Mouse (Mus musculus): ENCODE measurements around the gene Slc7a11.
A peak's percentile ranks its signal among the peaks of the same experiment; 100 is the strongest.

Gene Slc7a11

DNA sequence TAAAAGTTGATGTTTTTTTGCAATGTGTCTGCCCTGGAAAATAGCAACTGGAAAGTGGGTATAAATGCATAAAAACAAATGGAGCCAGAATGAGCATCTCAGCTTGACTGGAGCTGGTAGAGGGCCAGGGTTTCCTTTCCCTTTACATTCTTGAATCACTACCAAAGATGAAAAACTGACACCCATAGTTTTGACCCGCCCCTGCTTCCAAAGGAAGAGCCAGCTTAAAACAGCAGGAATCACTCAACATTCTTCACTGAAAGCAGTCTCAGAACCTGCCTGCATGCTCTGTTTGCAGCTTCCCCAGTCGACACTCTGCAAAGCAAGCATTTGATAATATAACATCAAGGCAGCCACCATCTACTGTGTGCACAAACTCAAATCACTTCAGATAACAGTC, 496.6 kb downstream of the Slc7a11 start:
- peak; percentile 58 for DNase-seq

DNA sequence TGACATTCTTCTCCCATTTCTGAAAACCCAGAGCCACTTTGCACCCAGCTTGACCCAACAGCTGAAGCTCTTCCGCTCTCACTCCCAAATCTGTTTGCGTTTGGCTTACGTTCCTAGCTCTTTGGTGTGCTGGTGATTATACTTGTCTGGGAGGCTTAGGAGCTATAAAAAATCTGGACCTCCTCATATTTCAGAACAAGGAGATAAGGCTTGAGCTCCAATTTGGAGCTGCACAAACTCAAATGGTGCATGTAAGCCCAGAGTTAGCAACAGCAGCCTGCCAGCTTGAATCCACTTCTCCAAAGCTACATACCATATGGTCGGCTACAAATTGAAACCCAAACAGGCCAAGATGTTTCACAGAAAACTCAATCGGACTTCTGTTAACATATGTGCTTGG, 498.6 kb downstream of the Slc7a11 start:
- DNase-seq: peak; percentile 76

GRCm38 (mm10) chr3:49937611-49938010, 505.8 kb downstream of the Slc7a11 start:
- no peak for DNase-seq

DNA sequence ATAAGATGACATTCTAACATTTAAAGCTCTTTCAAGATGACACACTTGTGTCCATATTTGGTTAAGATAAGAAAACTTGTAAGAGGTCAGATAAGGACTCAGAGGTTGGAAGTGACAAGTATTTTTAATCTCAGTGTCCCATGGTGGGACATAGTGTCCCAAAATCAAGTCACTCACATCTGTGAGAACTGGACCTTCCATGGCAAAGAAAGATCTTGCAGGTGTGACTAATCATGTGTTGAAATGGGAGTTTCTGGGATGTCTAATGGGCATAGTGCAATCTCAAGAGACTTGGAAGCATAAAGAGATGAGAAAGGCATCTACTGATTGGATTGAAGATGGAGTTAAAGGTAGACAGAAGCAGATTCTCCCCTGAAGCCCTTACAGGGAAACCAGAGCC, 513.9 kb downstream of the Slc7a11 start:
- no peak for DNase-seq

DNA sequence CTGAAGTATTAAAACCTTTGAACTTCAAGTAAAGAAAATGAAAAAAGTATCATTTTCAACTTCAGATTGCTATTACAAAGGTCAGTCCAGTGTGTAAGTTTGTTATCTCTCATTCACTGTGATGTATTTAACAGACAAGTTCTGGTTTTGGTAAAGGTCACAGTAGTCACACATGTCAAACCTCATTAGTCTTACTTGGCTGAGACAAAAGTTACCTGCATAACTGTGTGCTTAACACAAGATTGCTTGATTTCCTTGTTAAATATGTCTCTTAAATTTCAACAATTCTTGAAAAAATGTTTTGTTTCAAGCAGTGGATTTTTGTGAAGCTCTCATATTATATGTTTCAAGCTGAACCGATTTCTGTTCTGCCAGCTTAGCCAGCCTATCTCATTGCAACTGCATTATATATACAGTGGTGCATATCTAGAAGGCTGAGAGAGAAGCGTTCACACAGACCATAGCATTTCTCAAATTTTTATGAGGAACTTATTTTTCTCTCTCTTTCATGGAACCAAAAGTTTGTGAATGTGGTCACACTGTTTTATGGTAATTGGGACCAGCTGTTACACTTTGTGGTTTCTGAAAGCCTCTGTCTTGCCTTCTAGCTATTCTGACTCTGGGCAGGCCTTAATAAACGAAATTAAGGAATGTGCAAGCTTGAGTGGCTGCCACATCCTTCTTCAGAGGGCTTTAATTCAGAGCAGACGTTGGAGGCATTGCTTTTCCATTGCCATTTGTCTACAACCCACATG, 514.7 kb downstream of the Slc7a11 start:
- DNase-seq: peak; percentile 8

DNA sequence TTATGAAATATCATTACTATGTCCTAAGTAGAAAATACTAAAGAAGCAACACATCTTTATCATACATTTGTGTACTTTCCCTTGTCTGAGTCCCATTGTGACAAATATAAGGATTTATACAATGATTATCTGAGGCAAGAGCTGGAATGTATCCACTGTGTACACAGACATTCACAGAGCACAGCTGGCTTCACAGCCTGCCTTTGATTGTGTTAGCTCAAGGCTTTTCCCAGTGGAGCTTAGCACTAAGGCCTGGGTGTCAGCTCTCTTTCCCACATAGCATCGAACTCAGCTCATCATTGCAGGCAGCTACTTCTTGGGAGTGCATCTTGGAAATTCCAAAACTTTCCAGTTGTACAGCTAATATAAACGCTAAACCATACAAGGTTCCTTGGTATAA, 529.5 kb downstream of the Slc7a11 start:
- DNase-seq: peak; percentile 6

- DNase-seq: no peak
Measured at GRCm38 (mm10) chr3:49910922-49911321, 532.5 kb downstream of the Slc7a11 start.

DNA sequence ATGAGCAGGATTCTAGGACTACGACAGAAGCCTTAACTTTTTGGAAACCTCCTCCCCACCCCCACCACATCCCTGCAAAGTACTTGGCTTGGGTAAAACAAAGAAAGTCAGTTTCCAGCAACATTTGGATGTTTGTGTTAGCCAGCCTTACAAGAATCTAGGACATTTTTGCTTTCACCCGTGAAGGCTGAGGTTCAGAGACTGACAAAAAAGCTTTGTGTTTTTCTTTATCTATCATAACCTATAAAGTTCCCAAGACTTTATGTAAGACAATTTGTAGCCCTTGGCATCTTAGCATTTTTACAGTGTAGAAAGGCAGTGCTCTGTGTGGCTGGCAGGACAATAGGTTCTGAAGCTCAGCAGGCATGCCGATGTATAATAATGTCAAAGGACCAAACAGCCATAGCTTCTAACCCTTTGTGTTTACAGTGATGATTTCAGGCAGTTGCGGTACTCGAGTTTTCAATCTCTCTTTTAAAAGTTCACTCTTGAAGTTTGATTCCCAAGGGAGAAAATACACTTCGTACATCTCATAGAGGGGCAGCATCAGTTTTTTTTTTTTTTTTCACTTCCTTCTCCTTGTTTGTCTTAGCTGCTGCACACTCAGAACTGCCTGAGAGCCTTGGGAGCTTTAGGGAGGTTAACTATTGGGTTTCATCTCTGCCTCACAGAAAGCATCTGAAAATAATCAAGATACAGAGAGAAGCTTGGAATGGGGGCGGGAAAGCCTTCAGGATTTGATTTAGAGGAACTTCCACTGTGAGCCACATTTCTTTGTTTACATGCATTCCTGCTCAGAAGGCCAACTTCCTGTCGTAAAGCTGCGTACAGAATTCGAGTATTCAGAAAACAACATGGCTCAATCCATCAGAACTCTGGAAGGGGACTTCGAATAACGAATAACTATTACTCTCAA, 534.7 kb downstream of the Slc7a11 start:
- DNase-seq: peak; percentile 47

GRCm38 (mm10) chr3:49893945-49894344, 549.5 kb downstream of the Slc7a11 start:
- DNase-seq: no peak

- DNase-seq: no peak
Measured at GRCm38 (mm10) chr3:49887359-49887758, 556.1 kb downstream of the Slc7a11 start.

GRCm38 (mm10) chr3:49886220-49886945, 557.0 kb downstream of the Slc7a11 start:
- no peak for DNase-seq

- no peak for DNase-seq
Measured at GRCm38 (mm10) chr3:49880496-49880895, 562.9 kb downstream of the Slc7a11 start.

DNA sequence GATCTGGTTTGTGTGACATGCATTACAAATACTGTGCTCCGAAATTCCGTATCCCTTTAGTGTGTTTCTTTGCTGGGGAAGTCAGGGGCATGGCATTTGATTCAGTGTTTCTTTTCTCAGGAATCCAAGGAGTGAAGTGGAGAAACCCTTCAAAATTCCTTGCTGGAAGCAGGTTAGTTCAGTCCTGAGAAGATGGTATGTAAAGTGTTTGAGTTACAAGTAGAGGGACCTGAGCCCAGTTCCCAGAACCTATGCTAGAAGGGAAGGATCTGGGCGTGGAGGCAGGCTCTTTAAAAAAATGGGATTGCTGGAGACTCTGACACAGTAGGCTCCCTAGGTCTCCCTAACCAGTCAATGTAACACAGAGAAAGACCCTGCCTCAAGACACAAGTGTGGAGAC, 572.6 kb downstream of the Slc7a11 start:
- DNase-seq: no peak

DNA sequence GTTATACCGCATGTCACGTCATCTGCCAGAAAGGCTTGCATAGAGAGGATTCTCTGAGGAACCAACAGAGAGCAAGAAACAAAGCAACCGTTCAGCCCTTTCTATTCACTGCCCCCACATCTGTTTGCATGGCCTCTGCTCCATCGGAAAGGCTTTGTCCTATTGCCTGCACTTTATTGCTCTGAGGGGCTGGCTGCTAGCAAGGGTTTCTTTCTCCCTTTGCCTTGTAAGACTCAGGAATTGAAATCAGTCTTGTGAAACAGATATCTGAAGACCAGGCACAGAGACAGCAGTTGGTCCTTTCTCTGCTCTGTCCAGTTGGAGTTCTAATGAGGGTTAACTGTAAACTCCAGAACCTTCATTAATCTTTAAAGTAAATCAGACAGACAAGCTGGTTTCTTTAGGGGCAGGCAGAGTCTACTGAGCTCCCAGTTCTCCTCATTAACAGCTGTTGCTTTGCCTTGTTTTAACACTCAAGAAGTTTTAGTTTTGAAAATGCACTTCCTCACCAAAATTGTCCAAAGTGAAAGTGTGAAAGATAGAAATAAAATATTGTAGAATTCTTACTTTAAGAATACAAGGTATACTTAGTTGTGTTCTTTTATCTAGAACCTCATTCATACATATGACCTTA, 575.3 kb downstream of the Slc7a11 start:
- DNase-seq: no peak

DNA sequence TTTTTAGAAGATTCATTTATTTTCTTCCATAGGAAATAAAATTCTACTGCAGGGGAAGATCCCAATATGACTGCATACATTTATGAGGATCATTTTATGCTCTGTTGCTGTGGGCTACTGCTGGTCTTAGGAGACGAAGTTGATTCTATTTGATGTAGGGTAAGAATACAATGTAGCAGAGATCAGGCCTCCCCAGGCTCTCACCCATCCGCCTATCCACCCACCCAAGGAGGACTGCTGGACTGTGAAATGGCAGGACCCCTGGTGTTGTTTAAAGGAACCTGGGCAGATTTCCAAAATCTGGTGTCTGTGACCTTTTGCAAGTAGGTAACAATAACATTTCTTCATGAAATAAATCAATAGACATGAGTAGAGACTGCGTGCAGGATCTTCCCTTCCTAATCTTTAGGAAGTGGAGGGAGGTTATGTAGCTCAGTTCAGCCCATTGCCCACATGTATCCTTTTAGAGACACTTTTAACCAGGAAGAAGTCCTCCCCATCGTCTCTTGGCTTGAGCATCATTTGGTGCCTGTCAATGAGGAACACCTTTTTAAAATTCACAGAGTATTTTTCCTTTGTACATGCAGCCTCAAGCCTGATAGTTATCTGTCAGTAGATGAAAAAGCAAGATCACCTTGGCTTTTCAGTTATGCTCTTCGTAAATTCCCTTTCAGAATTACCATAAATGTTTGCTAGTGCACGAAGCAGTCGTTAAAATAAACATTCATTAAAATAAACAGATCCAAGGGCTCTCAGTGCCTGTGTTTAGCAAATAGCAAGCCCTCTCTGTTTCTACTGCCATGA, 576.1 kb downstream of the Slc7a11 start:
- no peak for DNase-seq

DNA sequence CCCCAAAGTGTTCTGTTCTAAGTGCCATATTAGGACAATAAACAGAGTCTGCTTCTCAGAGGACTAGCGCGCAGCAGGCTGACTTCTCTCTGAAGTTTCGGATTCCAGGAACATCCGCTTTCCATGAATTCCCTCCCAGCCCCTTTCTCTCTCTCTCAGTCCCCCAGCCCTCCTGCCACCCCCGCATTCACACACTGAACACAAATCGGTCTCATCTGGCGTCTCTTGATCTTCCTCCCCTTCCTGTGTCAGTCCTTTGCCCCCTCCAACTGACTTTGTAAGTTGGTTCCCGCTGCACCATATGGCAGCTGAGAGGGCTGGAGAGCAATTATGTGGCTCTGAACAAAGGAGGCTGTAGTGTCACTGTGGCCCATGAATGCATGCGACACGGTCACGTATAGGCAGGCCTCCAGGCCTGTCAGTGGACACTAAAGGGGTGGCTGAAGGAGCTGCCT, 577.3 kb downstream of the Slc7a11 start:
- peak; percentile 57 for DNase-seq

DNA sequence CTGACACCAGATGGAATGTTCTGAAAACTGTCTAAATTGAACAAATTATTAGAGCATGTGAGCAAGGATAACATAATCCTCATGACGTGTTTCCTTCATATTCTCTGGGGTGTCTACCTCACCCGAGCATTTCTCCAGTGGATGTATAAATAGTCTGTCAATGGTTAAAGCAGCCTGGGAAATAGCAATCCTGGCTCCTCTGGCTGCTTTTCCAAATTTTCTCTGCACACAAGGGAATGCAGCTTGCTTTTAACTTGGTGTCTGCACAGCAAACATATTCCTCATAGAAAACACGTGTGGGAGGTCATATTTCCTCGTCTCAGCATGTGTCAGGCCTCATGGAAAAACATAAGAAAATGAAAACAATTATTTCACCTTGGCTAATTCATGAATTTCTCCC, 586.6 kb downstream of the Slc7a11 start:
- DNase-seq: no peak

DNA sequence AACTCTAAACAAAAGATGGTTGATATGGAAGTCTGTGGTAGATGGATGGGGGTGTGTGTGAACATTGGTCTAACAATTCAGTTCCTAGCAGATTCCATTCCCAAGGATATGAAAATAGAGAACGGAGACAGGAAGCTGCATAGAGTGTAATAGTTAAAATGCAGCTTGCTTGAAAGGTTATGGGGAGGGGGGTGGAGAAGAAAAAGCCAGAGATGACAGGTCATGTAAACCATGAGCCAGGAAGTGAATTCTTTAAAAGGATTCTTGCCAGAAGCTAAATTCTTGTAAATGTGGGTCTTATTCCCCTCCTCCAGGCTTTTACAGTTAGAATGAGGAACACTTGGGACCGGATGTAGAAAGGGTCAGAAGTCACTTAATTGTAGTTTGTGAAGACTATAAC, 589.1 kb downstream of the Slc7a11 start:
- DNase-seq: peak; percentile 6

DNA sequence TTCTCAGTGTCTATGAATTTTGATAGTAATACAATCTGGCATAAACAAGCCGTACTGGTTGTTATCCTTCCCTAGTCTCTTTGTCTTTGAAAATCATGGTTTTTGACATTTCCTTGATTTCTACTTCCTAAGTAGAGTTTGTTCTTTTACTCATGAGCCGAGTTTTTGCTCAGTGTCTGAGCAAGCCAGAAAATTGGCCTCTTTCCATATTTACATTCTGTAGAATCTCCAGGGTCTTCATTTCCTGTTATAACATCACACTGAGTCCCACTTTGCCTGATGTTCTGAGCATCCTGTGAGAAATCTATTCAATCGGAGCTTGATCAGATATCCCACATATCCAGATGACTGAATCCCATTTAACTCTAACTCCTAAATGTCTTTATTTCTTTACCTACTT, 600.4 kb downstream of the Slc7a11 start:
- DNase-seq: no peak

Measured in lung, postnatal 10 days (tissue).